Mouse (Mus musculus): ENCODE results near the gene Zfp322a.

DNA sequence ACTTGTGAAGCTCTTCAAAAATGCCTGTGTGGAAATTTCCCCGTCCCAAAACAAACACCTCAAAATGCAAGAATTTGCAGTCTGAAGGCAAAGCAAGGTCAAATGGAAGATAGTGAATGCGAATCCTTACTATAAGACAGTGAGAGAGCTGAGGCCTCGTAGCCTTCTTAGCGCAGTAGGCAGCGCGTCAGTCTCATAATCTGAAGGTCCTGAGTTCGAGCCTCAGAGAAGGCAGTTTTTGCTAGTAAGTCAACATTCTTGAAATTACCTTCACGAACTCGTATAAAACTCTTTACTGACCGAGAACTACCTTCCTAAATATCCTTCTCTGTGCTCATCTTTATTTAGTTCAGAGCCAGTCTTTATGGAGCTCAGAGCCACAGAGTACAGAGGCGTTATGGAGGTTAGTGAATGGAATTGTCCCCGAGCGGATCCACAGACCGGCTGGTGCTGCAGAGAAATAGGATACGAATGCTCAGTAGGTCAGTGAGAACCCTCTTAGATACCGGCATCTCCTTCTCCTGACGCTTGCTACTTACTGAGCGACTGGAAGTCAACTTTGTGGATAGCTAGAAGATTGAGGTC is 51.6 kb downstream of the Zfp322a start:
- TF ChIP-seq POLR2A (IDR thresholded peaks at IDR 0.05; ENCODE audit: extremely low read depth, insufficient read depth, low read length): no peak
- TF ChIP-seq CTCF (IDR thresholded peaks at IDR 0.05; ENCODE audit: extremely low read depth, insufficient read depth, low read length): no peak
